Mouse (Mus musculus) c-Kit-negative CD71-positive TER-119-positive erythroid progenitor cells, embryonic 14.5 days (primary cell): Measurements from ENCODE around the gene Adprm.

Experiments
- DNase-seq: peaks from one replicate; pipeline ENCODE4 v3.0.0-alpha.2; 2013; ENCODE audit warnings: low read depth, low spot score

Adprm gene

DNA sequence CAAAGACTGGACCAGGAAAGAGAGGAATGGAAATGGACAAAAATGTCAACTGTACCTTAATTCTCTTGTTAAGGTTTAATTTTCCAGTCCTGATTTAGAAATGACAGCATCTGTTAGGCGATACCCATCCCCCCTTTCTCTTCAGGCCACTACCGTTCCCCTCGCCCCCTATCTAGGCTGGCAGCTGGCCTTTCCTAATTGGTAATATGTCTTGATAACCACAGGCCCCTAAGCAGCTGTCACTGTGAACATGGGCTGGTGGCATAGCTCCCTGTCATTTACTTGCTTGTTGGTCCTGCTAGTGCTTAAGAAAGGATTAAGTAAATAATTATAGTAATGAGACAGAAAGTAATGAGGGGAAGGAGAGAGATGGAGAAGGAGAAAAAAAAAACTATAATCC is 25.0 kb upstream of the Adprm start:
- no peak for DNase-seq

- DNase-seq: no peak
These were observed 24.4 kb upstream of the Adprm start for GRCm38 (mm10) chr11:67076781-67077180.

DNA sequence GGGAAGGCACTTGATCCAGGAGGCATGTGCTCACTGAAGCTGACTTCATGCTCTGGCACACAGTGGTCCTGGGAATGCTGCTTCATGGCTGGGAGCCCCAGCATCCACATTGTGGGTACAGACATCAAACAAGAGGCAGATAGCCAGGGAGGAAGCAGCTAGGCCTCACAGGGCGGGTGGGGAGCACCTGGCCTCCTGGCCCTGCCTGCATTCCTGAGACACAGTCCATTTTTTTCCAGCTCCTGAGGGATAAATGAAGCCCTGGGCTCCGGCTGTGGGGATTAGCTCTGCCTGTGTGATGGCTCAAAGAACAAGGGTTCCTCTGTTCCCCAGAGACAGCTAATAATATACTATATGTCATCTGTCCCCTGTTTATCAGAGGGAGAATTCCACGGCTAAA is 22.6 kb upstream of the Adprm start:
- no peak for DNase-seq

DNA sequence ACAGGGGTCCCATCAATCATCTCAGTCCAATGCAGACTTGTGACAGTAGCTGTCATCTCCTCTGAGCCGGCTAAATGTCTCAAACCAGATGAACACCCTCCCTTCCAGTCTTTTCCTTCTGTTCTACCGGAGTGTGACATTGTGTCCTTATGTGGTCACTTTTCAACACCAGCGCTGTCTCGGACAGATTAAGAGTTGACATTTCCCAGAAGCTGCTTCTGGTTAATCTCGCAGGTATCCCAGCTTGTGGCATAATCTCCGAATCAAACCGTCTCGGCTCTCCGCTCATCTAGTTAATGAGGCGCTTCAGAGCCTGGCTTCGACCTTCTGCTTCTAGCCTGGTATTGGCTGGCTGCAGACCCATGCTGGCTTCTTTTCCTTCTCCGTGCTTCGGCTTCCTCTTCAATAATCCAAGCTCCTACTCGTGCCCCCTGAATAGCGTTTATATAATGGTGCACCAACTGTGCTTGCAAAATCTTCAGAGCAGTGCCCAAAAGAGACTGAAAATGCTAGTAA is 20.3 kb upstream of the Adprm start:
- no peak for DNase-seq

DNA sequence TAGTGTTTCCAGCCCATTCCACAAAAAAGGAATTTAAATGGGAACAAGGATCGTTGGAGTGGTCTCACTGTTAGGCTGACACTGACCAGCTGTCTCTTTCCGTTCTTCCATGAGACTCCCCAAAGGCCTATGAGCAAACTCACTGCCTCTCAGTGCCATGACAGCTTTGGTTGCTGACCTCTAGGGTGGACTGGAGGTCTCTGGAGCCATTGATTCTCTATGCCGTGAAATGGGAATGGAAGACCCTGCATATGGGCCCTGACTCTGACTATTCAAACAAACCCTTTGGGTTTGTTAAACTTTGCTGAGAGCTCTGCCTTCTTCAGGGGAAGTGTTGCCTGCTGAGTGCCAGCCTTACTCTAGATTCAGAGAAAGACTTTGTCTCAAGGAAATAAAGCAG is 15.3 kb upstream of the Adprm start:
- no peak for DNase-seq

DNA sequence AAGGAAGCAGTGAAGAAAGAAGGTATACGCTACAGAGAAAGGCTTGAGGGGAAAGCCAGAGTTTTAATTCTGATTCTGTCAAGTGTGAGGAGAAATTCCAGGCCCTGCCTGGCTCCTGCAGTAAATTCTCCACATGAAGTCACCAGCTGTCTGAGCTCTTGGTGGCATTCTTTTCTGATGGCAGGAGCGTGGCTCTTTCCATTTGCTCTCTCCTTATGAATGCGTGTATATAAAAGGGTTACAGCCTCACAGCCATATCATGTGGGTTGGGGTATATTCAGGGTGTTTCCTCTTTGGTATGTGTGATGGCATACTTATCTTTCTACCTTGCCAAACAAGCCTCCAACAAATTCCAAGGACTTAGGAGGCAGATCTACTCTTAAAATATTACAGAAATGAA is 10.3 kb upstream of the Adprm start:
- DNase-seq: no peak

DNA sequence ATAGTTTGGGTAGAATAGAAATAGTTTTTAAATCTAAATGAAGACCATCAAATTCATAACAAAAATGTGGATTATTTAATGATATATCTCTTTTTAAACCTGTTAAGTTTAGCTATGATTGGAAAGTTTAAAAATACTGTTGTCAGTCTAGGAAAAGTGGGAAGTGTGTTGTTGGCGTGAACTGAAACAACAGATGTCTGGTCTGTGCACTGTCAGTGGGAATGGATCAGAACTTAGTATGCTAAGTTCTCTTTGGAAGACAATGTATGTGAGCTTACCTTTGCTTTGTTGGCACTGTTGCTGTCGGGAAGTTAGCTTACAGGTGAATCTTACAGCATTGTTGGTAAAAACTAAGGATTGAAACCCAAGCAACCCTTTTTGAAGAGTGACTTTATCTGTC is 8.9 kb upstream of the Adprm start:
- no peak for DNase-seq

GRCm38 (mm10) chr11:67054754-67055365 is 2.5 kb upstream of the Adprm start:
- DNase-seq: no peak

- DNase-seq: peak; percentile 21
These were observed 596 bp downstream of the Adprm start for GRCm38 (mm10) chr11:67051676-67052320.

- no peak for DNase-seq
These were observed 3.1 kb downstream of the Adprm start for GRCm38 (mm10) chr11:67049256-67049655.

- no peak for DNase-seq
These were observed 3.9 kb downstream of the Adprm start for GRCm38 (mm10) chr11:67048496-67048895.

DNA sequence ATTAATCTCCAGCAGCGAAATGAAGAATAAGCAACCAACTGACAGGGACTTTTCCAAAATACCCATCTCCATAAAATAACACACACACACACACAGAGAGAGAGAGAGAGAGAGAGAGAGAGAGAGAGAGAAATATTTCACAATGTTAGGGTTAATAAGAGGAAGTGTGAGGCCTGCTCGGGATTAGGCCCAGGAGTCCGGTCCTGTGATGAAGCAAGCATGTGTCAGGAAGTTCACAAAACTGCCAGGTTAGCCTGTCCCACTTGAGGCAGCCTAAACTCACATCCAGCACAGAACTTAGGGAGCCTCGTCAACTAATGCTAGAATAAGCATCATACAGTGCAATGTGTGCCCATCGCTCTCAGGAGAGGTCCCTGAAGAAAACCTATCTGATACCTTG is 5.2 kb downstream of the Adprm start:
- DNase-seq: no peak

GRCm38 (mm10) chr11:67044959-67045358 is 7.4 kb downstream of the Adprm start:
- no peak for DNase-seq

- no peak for DNase-seq
These were observed 9.4 kb downstream of the Adprm start for GRCm38 (mm10) chr11:67043007-67043406.

GRCm38 (mm10) chr11:67040483-67040882 is 11.9 kb downstream of the Adprm start:
- DNase-seq: no peak

DNA sequence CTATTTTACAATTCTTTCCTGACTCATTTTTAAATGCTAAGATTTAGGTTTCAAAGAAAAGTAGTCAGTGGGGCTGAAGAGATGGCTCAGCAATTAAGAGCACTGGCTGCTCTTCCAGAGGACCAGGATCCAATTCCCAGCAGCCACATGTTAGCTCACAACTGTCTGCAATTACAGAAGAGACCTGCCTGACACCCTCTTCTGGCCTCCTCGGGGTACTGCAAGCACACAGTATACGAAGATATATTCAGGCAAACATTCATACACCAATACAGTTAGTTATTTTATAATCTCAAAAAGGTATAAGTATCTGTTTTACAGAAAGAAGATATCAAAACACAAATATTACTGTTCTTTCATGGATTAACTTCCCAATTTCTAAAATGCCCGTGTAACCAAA is 12.6 kb downstream of the Adprm start:
- no peak for DNase-seq

DNA sequence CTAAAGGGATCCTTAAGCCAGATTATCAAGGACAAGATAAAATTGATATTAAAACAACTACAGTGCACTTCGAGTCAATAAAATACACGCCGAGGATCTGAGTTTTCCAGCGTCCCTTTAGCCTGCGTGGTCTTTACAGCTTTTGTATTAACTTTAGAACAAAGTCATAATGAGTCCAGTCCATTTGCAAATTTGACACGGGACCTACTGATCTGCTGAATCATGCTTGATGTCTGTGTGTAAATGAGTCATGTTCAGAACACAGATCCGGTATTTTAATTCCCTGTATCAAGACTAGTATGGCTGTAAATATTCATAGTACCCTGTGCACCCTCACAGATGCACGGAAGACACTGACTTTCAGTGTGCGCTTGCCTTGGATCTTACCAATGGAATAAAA is 15.5 kb downstream of the Adprm start:
- DNase-seq: no peak

DNA sequence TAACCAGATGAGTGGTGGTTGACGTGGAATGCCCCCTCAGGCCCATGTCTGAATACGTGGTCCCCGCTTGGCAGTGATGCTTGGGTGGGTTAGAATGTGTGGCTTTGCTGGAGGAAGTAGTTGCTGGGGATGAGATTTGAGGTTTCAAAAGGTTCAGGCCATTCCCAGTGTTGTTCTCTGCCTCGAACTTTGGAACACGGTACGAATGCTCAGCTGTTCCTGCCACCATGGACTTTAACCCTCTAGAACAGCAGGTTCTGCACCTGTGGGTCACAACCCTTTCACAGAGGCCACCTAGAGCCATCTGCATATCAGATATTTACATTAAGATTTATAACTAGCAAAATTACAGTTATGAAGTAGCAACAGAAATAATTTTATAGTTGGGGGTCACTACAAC is 16.2 kb downstream of the Adprm start:
- DNase-seq: no peak

GRCm38 (mm10) chr11:67034775-67035485 is 17.5 kb downstream of the Adprm start:
- DNase-seq: no peak

- no peak for DNase-seq
These were observed 20.8 kb downstream of the Adprm start for GRCm38 (mm10) chr11:67031603-67031915.

- no peak for DNase-seq
These were observed 21.3 kb downstream of the Adprm start for GRCm38 (mm10) chr11:67030904-67031602.

GRCm38 (mm10) chr11:67024867-67025477 is 27.4 kb downstream of the Adprm start, which contains the start of gene Tmem220:
Gene Tmem220, plus strand, starts transcription at chr11:67025154.
- DNase-seq: peak; percentile 89
